Mouse (Mus musculus): ENCODE data around the gene Glt8d2. TPM values are rescaled to one million over a fixed set of nuclear protein-coding genes. Genes with fewer than 3 reads are reported as not detected.

Glt8d2 gene
- 12.2 and 13.4 TPM in 2 replicates for polyA plus RNA-seq (2016; fragmentation: Nextera tagmentation; extraction: Ambion mirVana)

- Histone ChIP-seq H3K27me3 (no peaks in the 10 kb centered on the region), H3K9me3 (no peaks in the 10 kb centered on the region), H3K4me3 (peak within 1 kb of the TSS; percentile 25), H3K27ac (peak within 1 kb of the TSS; percentile 94), H3K4me2 (replicated peaks) (peak within 1 kb of the TSS; percentile 47), H3K4me1 (peaks cover 14% of the 10 kb centered on the region), H3K9ac (no peak within 1 kb of the TSS; the same call in 1 of the 2 replicates), H3K36me3 (no peaks in the 10 kb centered on the region)
- under 1% methylated on average over 14 of the region's 14 CpGs for WGBS
- peak; percentile 96 for ATAC-seq (ENCODE audit: insufficient number of reproducible peaks, insufficient read depth, low FRiP score, low TSS enrichment)
Measured at GRCm38 (mm10) chr10:82690494-82690893, at the start of gene Glt8d2. Gene Glt8d2 (minus strand): TSS chr10:82690650.

DNA sequence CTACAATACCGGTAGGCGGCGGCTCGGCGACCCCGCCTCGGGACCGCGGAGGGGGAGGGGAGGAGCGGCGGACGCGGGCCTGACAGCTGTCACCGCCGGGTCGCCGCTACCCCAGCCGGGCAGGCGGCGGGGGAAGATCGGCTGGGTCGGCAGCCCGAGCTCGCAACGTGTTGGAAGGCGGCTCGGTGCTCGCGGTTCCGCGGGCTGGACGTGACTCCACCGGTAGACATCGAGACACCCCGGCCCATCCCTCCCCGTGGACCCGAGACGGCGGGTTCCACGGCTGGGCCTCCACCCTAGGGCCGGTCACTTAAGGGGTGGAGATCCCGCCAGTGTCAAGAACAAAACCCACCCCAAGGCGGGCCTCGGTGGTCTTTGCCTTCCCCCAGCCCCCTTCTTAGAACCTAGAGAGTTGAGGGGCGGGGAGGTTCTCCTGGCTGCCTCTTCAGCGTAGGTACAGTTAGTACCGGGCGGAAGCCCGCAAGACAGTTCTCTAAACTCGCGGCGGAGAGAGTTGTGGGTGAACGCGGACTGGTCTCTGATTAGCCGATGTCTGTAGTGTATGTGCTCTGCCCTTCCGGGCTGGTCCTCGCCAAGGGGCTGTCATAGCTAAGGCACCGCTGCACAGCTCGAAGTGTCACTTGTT is 9.0 kb upstream of the Glt8d2 start:
- Histone ChIP-seq H3K4me3 (peak overlapping the region; percentile 82), H3K4me2 (replicated peaks) (peak overlapping the region; percentile 92), H3K27ac (peak overlapping the region; percentile 55; the same call in 1 of the 2 replicates), H3K36me3 (peaks cover 10% of the 10 kb centered on the region), H3K9me3 (no peaks in the 10 kb centered on the region), H3K4me1 (peaks cover 13% of the 10 kb centered on the region), H3K27me3 (no peaks in the 10 kb centered on the region), H3K9ac (peak overlapping the region; percentile 77)
- under 1% methylated on average over 59 of the region's 59 CpGs for WGBS
- peak; percentile 59 for ATAC-seq (ENCODE audit: insufficient number of reproducible peaks, insufficient read depth, low FRiP score, low TSS enrichment)

GRCm38 (mm10) chr10:82698712-82699261 is 8.3 kb upstream of the Glt8d2 start:
- peak; percentile 87 for ATAC-seq (ENCODE audit: insufficient number of reproducible peaks, insufficient read depth, low FRiP score, low TSS enrichment)
- H3K9ac ChIP-seq = peak overlapping the region; percentile 77
- H3K4me2 ChIP-seq (replicated peaks) = peak overlapping the region; percentile 92
- H3K4me1 ChIP-seq = peaks cover 13% of the 10 kb centered on the region
- no peaks in the 10 kb centered on the region for H3K27me3 ChIP-seq
- no peaks in the 10 kb centered on the region for H3K9me3 ChIP-seq
- H3K27ac ChIP-seq = peak overlapping the region; percentile 76
- peak overlapping the region; percentile 82 for H3K4me3 ChIP-seq
- WGBS = under 1% methylated on average over 42 of the region's 42 CpGs
- H3K36me3 ChIP-seq = peaks cover 6% of the 10 kb centered on the region; the same call in 1 of the 2 replicates

GRCm38 (mm10) chr10:82697305-82697898 is 7.0 kb upstream of the Glt8d2 start:
- no peaks in the 10 kb centered on the region for H3K9me3 ChIP-seq
- H3K4me2 ChIP-seq (replicated peaks) = no peak overlapping the region
- H3K27ac ChIP-seq = no peak overlapping the region
- H3K36me3 ChIP-seq = peaks cover 3% of the 10 kb centered on the region; the same call in 1 of the 2 replicates
- no peaks in the 10 kb centered on the region for H3K27me3 ChIP-seq
- H3K9ac ChIP-seq = no peak overlapping the region
- 86% methylated on average over 3 of the region's 3 CpGs for WGBS
- H3K4me3 ChIP-seq = no peak overlapping the region
- peaks cover 13% of the 10 kb centered on the region for H3K4me1 ChIP-seq
- ATAC-seq (ENCODE audit: insufficient number of reproducible peaks, insufficient read depth, low FRiP score, low TSS enrichment) = no peak

GRCm38 (mm10) chr10:82696453-82697079 is 6.1 kb upstream of the Glt8d2 start:
- H3K27me3 ChIP-seq = no peaks in the 10 kb centered on the region
- no peaks in the 10 kb centered on the region for H3K36me3 ChIP-seq
- peaks cover 17% of the 10 kb centered on the region for H3K4me1 ChIP-seq
- H3K9ac ChIP-seq = no peak overlapping the region
- no peaks in the 10 kb centered on the region for H3K9me3 ChIP-seq
- ATAC-seq (ENCODE audit: insufficient number of reproducible peaks, insufficient read depth, low FRiP score, low TSS enrichment) = no peak
- WGBS = 72% methylated on average over 4 of the region's 4 CpGs
- no peak overlapping the region for H3K4me3 ChIP-seq
- H3K27ac ChIP-seq = no peak overlapping the region
- no peak overlapping the region for H3K4me2 ChIP-seq (replicated peaks)

DNA sequence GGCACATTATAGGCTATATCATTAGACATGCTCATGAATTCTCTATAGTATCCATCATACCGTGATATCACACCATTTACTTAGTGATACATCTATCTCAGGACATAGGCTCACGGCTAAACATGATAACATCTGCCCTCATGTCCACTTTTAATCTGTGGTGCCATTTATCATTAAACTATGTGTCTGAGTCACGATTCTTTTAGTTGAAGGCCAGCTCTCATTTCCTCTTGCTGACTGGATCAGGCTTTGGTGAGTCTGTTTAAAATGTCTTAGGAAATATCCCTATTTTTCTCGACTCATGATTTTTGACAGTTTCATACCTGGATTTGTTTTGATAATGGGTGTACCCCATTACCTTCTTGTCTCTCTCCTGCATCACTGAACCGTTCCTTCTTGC is 5.5 kb upstream of the Glt8d2 start, which contains the start of gene Hcfc2:
Hcfc2 (plus strand) TSS at position 205 of the 400 bp plus-strand sequence.
- 78% methylated on average over 5 of the region's 5 CpGs for WGBS
- no peak within 1 kb of the TSS for H3K9ac ChIP-seq
- H3K4me2 ChIP-seq (replicated peaks) = no peak within 1 kb of the TSS
- no peak for ATAC-seq (ENCODE audit: insufficient number of reproducible peaks, insufficient read depth, low FRiP score, low TSS enrichment)
- peaks cover 23% of the 10 kb centered on the region for H3K4me1 ChIP-seq
- no peak within 1 kb of the TSS for H3K4me3 ChIP-seq
- no peak within 1 kb of the TSS for H3K27ac ChIP-seq
- H3K27me3 ChIP-seq = no peaks in the 10 kb centered on the region
- no peaks in the 10 kb centered on the region for H3K9me3 ChIP-seq
- H3K36me3 ChIP-seq = no peaks in the 10 kb centered on the region

DNA sequence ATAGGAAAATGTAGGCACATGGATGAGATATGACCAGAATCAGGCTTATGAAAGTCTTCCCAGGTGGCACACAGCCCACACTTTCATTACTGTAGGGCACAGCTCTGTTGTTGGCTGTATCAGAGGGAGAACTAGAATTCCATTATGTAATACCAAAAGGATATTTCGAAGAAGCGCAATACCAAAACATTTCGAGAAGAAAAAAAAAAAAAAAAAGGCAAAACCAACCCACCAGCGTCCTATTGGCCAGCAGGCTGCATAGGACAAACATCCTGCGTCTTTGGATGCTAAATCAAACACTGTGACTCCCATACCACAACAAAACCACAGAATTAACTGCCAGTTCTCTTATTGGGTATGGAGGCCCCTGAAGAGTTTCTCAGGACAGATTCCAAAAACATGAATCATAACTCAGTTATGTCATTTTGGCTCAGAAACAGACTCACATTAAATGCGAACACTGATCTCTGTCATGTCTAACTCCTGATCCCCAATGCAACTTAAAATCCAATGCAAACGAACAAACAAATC is 704 bp downstream of the Glt8d2 start:
- peak overlapping the region; percentile 94 for H3K27ac ChIP-seq
- H3K4me2 ChIP-seq (replicated peaks) = peak overlapping the region; percentile 47
- no peaks in the 10 kb centered on the region for H3K27me3 ChIP-seq
- H3K4me1 ChIP-seq = peaks cover 14% of the 10 kb centered on the region
- H3K9ac ChIP-seq = no peak overlapping the region
- no peaks in the 10 kb centered on the region for H3K36me3 ChIP-seq
- 48% methylated on average over 7 of the region's 7 CpGs for WGBS
- H3K4me3 ChIP-seq = peak overlapping the region; percentile 25
- no peak for ATAC-seq (ENCODE audit: insufficient number of reproducible peaks, insufficient read depth, low FRiP score, low TSS enrichment)
- H3K9me3 ChIP-seq = no peaks in the 10 kb centered on the region

- ATAC-seq (ENCODE audit: insufficient number of reproducible peaks, insufficient read depth, low FRiP score, low TSS enrichment) = no peak
- Histone ChIP-seq H3K4me1 (peaks cover 3% of the 10 kb centered on the region; the same call in 1 of the 2 replicates), H3K27me3 (no peaks in the 10 kb centered on the region), H3K36me3 (no peaks in the 10 kb centered on the region), H3K27ac (no peak overlapping the region), H3K4me2 (replicated peaks) (no peak overlapping the region), H3K4me3 (no peak overlapping the region), H3K9me3 (no peaks in the 10 kb centered on the region), H3K9ac (no peak overlapping the region)
- whole genome bisulfite sequencing = 71% methylated on average over 2 of the region's 2 CpGs
Measured at GRCm38 (mm10) chr10:82685440-82685839, 5.0 kb downstream of the Glt8d2 start.

DNA sequence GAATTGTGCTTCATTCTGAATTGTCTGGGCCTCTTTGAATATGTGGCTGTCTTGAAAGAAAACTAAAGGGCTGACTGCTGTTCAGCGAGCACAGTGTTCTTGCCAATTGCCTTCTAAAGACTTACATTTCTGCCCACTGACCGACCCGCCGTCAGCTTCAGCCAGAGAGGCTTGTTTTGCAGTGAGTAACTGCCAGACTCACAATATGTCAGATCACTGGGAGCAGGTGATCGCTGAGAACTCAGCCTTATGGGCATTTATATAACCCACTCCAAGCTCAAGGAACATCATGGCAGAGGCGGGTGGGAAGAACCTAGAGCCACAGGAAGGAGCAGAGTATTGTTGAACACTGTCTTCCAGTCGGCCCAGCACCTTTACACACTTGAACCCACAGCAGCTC is 8.8 kb downstream of the Glt8d2 start:
- Histone ChIP-seq H3K4me2 (replicated peaks) (no peak overlapping the region), H3K27ac (no peak overlapping the region), H3K4me1 (no peaks in the 10 kb centered on the region), H3K4me3 (no peak overlapping the region), H3K9ac (no peak overlapping the region), H3K27me3 (no peaks in the 10 kb centered on the region), H3K36me3 (no peaks in the 10 kb centered on the region), H3K9me3 (no peaks in the 10 kb centered on the region)
- ATAC-seq (ENCODE audit: insufficient number of reproducible peaks, insufficient read depth, low FRiP score, low TSS enrichment) = no peak
- WGBS = 85% methylated on average over 7 of the region's 7 CpGs

- Histone ChIP-seq H3K9ac (no peak overlapping the region), H3K27me3 (no peaks in the 10 kb centered on the region), H3K36me3 (no peaks in the 10 kb centered on the region), H3K4me1 (no peaks in the 10 kb centered on the region), H3K4me3 (no peak overlapping the region), H3K27ac (no peak overlapping the region), H3K9me3 (no peaks in the 10 kb centered on the region), H3K4me2 (replicated peaks) (no peak overlapping the region)
- no peak for ATAC-seq (ENCODE audit: insufficient number of reproducible peaks, insufficient read depth, low FRiP score, low TSS enrichment)
- WGBS = 83% methylated on average over 5 of the region's 5 CpGs
Measured at GRCm38 (mm10) chr10:82680769-82681168, 9.7 kb downstream of the Glt8d2 start.

GRCm38 (mm10) chr10:82676949-82677348 is 13.5 kb downstream of the Glt8d2 start:
- no peak for ATAC-seq (ENCODE audit: insufficient number of reproducible peaks, insufficient read depth, low FRiP score, low TSS enrichment)
- Histone ChIP-seq H3K4me2 (replicated peaks) (no peak overlapping the region), H3K4me1 (no peaks in the 10 kb centered on the region), H3K9ac (no peak overlapping the region), H3K27ac (no peak overlapping the region), H3K27me3 (no peaks in the 10 kb centered on the region), H3K4me3 (no peak overlapping the region), H3K36me3 (no peaks in the 10 kb centered on the region), H3K9me3 (no peaks in the 10 kb centered on the region)
- 84% methylated on average over 6 of the region's 6 CpGs for WGBS

Data from embryonic facial prominence, embryonic 12.5 days (tissue).